Mouse (Mus musculus): ENCODE measurements around the gene Prpf6. TPM values are rescaled to one million over a fixed set of nuclear protein-coding genes. Genes with fewer than 3 reads are reported as not detected.

The Prpf6 gene
- total and polyA plus RNA-seq, 3 experiments, result 28.3 to 53.8 (median 48.1) TPM

DNA sequence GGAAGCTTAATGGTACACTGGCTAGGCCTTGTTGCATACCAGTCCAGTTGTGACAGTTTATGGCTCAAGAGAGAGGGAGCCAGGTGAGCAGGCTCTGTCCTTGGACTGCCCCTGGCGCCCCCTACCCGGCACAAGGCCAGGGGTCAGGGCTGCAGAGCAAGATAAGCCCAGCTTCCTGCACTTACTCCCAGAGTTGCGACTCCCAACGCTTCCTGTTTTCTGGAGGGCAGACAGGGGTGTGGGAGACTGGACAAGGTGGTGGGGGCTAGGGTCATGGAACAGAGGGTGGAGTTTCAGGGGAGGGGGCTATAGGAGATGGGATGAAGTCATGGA is 71.6 kb downstream of the Prpf6 start:
- Histone ChIP-seq H3K36me3 (replicated peaks in 1 of 2; ENCODE audit: control insufficient read depth in 1 of 2, insufficient read depth in 1 of 2, low read length in 1 of 2) (peaks cover 5 to 13% of the 10 kb centered on the region in 2 experiments), H3K4me2 (ENCODE audit: insufficient read depth, low read depth, poor library complexity, severe bottlenecking) (no peak overlapping the region), H3K4me3 (replicated peaks in 1 of 3; ENCODE audit: low read depth in 2 of 3, low read length in 2 of 3, poor library complexity in 1 of 3) (no peak overlapping the region), H3K27ac (ENCODE audit: insufficient read depth, low read depth) (no peak overlapping the region), H3K79me2 (replicated peaks; ENCODE audit: control insufficient read depth, extremely low read depth, insufficient read depth, poor library complexity, severe bottlenecking) (no peaks in the 10 kb centered on the region), H3K4me1 (ENCODE audit: control insufficient read depth in 1 of 2, insufficient read depth in 2 of 2) (peaks cover 6 to 28% of the 10 kb centered on the region in 2 experiments; a peak in 3 of 4 replicates), H3K9ac (ENCODE audit: insufficient read depth, low read depth) (no peak overlapping the region), H3K9me3 (replicated peaks; ENCODE audit: low read length) (no peaks in the 10 kb centered on the region), H3K27me3 (replicated peaks) (no peaks in the 10 kb centered on the region)
- in situ Hi-C loops (cut with MboI; ENCODE audit: low pct_ligation_motif_present, low pct_unique_long_range_greater_than_20kb, low sequenced_read_pairs), result no loop called here
- TF ChIP-seq UBTF (IDR thresholded peaks at IDR 0.05; ENCODE audit: low read depth, low read length) (no peak), ELF1 (IDR thresholded peaks at IDR 0.05; ENCODE audit: low read depth, low read length) (no peak), KAT2A (IDR thresholded peaks at IDR 0.05; ENCODE audit: insufficient replicate concordance, low read length) (no peak), RCOR1 (conservative IDR thresholded peaks at IDR 0.05; ENCODE audit: low read depth, low read length) (no peak), RAD21 (IDR thresholded peaks at IDR 0.05; ENCODE audit: low read depth, low read length) (no peak), CTCF (conservative IDR thresholded peaks at IDR 0.05 in 1 of 2, IDR thresholded peaks at IDR 0.05 in 1 of 2; ENCODE audit: low read depth in 2 of 2, low read length in 2 of 2) (no peak), EP300 (IDR thresholded peaks at IDR 0.05; ENCODE audit: low read length) (no peak), BHLHE40 (IDR thresholded peaks at IDR 0.05; ENCODE audit: low read depth, low read length) (no peak), TCF12 (IDR thresholded peaks at IDR 0.05; ENCODE audit: low read depth, low read length) (no peak), ETS1 (conservative IDR thresholded peaks at IDR 0.05; ENCODE audit: low read depth, low read length) (no peak), JUND (conservative IDR thresholded peaks at IDR 0.05; ENCODE audit: low read depth, low read length) (no peak), E2F4 (IDR thresholded peaks at IDR 0.05; ENCODE audit: insufficient replicate concordance, low read depth, low read length) (no peak), ZMIZ1 (IDR thresholded peaks at IDR 0.05; ENCODE audit: low read depth, low read length) (no peak)
- DNase-seq (ENCODE audit: extremely low read depth), result no peak
- dilution Hi-C loops (cut with MboI; ENCODE audit: extremely low pct_ligation_motif_present, extremely low pct_unique_long_range_greater_than_20kb, low sequenced_read_pairs), result no loop called here

DNA sequence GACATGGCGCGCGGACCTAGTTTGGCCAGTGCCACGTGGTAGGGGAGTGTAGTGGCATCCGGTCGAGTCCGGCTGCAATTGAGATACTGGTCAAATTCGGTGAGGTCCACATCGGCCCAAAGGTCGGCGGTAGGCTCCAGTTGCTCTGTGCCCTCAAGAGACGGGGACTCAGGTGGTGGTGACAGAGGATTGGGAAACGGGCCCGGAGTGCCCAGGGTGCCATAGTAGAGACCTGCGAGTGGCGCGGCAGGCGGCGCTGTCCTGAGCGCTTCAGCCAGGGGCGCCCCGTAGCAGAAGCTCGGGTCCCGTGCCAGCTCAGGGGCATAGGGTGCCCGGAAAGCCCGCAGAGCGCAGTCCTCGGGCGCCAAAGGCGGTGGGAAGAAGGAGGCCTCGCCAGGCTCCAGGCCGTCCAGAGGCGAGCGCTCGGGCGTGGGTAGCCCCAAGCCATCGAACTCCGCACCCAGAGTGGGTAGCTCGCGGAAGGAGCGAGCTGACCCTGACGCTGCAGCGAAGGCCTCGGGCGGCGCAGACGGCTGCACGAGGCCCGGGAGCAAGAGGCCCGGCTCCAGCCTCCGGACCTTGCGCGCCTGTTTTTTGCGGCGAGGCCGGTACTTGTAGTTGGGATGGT is 78.7 kb downstream of the Prpf6 start:
- TF ChIP-seq GABPA (IDR thresholded peaks at IDR 0.05; ENCODE audit: insufficient replicate concordance, low read depth, low read length), result no peak
- no peak for TF ChIP-seq UBTF (IDR thresholded peaks at IDR 0.05; ENCODE audit: low read depth, low read length)
- no peak for TF ChIP-seq PAX5 (IDR thresholded peaks at IDR 0.05; ENCODE audit: low read length)
- no peaks in the 10 kb centered on the region for H3K36me3 ChIP-seq (replicated peaks in 1 of 2; ENCODE audit: control insufficient read depth in 1 of 2, insufficient read depth in 1 of 2, low read length in 1 of 2)
- H3K4me2 ChIP-seq (ENCODE audit: insufficient read depth, low read depth, poor library complexity, severe bottlenecking), result no peak overlapping the region
- H3K4me3 ChIP-seq (replicated peaks in 1 of 3; ENCODE audit: low read depth in 2 of 3, low read length in 2 of 3, poor library complexity in 1 of 3), result no peak overlapping the region
- no peak overlapping the region for H3K27ac ChIP-seq (ENCODE audit: insufficient read depth, low read depth)
- peaks cover 9% of the 10 kb centered on the region for H3K27me3 ChIP-seq (replicated peaks)
- in situ Hi-C loops (cut with MboI; ENCODE audit: low pct_ligation_motif_present, low pct_unique_long_range_greater_than_20kb, low sequenced_read_pairs), result no loop called here
- H3K9ac ChIP-seq (ENCODE audit: insufficient read depth, low read depth), result no peak overlapping the region
- no peaks in the 10 kb centered on the region for H3K79me2 ChIP-seq (replicated peaks; ENCODE audit: control insufficient read depth, extremely low read depth, insufficient read depth, poor library complexity, severe bottlenecking)
- peaks cover 7% of the 10 kb centered on the region for H3K9me3 ChIP-seq (replicated peaks; ENCODE audit: low read length)
- dilution Hi-C loops (cut with MboI; ENCODE audit: extremely low pct_ligation_motif_present, extremely low pct_unique_long_range_greater_than_20kb, low sequenced_read_pairs), result no loop called here
- peaks cover 0 to under 1% of the 10 kb centered on the region in 2 experiments; a peak in 1 of 4 replicates for H3K4me1 ChIP-seq (ENCODE audit: control insufficient read depth in 1 of 2, insufficient read depth in 2 of 2)
- DNase-seq (ENCODE audit: extremely low read depth), result no peak
